Mouse (Mus musculus): Measurements from ENCODE around the gene Ndufaf3.
"Not testable (repeated sequence)": the region's sequence is repeated elsewhere in the genome, so short reads cannot be mapped to it uniquely, and the experiment has no call there.

Gene Ndufaf3

DNA sequence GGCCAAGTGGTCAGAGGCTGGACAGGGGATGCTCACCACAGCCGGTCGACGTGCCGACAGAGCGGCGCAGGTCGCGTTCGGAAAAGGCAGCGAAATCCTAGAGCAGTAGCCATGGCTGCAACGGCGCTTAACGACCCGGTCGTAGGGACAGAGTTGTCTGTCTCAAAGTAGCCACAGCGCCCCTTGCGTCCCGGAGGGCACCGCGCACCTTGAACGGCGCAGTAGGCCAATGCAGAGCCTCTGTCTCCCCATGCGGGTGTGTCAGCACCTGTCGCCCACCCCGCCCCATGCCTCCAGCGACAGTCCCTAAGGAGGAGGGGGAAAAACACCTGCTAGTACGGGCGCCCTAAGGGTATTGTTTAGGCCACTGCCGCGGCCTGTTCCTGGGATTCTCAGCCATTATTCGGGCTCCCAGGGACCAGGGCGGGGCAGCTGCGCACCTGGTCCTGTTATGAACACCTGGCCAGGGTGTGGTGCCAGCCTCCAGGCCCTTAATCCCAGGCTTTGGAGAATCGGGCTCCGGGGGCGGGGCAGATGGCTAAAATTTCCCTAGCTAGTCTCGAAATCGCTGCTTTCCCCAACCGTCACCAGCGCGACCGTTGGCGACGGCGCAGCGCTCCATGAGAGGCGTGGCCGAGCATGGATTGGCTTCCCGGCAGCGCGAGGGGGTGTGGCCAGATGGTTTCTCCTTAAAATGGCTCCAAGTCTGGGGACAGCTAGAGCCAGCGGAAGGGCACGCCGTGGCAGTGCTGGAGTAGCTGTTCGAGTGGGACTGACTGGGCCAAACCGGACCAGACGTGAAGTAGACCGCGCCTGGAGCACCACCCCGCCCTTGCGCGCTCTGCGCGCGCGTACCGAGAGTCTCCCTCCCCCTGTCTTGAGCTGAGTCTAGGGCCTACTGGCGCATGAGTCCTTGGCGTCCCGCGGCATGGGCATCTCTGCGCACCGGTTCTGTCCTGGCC lies at the start of gene Ndufaf3:
TSS of gene Ndufaf3 (minus strand) at position 620 of the 962 bp plus-strand sequence.
- DNase-seq: peak; percentile 98

DNA sequence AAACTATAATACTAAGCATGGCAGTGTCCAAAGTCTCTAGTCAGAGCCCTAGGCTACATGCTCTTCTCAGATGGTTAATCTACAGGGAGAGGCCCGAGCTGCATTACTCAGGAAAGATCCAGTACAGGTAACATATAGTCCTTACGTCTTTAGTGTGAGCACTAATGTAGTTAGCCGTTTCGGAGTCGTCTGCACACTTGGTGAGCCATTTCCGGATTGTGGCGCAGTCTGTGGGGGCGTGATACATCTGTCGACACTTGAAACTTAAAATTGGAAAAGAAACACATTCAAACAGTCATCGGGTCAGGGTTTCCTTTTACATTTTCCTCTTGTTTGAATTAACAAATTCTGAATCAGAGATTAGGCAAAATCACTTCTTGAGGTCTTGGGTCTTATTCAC lies 44.3 kb upstream of the Ndufaf3 start:
- DNase-seq: no peak

DNA sequence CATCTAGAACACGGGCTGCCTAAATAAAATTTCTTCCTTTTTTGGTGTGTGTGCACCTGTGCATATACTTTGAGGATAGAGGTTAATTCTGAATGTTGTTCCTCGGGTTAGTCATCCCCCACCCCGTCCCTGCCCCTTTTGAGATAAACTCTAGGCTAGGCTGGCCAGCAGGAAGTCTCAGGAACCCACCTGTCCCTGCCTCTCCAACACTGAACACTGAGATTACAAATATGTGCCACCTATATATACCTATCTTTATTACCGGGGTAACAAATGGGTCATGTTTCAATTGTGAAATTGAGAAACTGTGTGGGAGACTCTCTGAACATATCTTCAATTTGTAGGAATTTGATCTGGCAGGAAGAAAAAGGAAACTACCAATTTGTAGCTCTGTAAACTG lies 41.7 kb upstream of the Ndufaf3 start:
- no peak for DNase-seq

DNA sequence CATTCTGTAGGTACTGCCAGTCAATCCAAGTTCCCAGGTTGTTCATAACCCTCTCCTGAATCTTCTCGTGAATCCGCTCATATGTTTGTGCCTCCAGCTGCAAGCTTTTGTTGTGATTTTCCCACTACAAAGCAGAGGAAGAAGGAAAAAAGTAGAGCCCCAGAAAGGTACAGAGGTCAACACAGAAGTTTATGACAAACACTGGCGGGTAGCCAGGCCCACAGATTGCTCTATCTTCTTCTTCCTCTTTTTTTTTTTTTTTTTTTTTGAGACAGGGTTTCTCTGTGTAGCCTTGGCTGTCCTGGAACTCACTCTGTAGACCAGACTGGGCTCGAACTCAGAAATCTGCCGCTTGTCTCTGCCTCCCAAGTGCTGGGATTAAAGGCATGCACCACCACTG lies 40.7 kb upstream of the Ndufaf3 start:
- not testable (repeated sequence) for DNase-seq

DNA sequence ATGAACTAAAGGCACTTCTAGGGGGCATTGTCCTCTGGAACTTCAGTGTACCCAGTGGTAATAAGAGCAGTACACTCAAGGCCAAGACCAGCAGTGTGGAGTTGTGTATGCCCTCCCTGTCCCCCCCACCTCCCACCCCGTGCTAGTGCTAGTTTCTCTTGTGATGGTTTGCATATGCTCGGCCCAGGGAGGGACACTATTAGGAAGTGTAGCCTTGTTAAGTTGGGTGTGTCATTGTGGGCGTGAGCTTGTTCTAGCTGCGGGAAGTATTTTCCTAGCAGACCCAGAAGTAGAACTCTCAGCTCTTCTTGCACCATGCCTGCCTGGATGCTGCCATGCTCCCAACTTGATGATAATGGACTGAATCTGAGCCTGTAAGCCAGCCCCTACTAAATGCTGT lies 34.8 kb upstream of the Ndufaf3 start:
- DNase-seq: no peak

DNA sequence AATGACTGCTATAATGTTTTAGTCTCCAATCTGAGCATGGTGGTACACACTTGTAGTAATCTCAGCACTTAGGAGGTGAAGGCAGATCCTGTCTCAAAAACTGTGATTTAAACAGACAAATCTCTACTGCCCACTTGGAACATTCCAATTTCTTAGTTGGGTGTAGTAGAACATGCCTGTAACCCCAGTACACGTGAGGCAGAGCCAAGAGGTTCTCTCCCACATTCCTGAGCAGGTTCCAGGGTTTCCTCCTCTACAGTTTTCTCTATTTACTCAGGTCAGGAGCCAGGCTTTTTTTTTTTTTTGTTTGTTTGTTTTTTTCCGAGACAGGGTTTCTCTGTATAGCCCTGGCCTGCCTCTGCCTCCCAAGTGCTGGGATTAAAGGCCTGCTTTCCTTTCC lies 32.8 kb upstream of the Ndufaf3 start:
- no peak for DNase-seq

DNA sequence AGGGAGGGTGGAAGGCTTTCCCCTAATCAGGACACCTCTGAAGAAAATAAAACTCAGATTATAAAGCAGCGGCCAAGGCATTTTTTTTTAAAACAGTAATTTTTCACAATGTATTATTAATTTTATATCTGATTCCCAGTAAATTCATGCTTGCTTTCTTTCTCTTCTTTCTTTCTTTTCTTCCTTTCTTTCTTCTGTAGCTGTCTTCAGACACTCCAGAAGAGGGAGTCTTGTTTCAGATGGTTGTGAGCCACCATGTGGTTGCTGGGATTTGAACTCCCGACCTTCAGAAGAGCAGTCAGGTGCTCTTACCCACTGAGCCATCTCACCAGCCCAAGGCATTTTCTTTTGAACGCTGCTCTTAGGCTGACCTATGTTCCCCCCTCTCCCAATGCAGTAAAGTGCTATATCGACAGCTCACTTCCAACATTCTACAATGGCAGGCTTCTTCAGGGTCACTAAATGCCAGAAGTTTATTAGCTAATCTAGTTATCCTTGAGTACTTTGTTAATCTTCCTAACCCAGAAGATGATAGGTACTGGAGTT lies 31.9 kb upstream of the Ndufaf3 start:
- no peak for DNase-seq

DNA sequence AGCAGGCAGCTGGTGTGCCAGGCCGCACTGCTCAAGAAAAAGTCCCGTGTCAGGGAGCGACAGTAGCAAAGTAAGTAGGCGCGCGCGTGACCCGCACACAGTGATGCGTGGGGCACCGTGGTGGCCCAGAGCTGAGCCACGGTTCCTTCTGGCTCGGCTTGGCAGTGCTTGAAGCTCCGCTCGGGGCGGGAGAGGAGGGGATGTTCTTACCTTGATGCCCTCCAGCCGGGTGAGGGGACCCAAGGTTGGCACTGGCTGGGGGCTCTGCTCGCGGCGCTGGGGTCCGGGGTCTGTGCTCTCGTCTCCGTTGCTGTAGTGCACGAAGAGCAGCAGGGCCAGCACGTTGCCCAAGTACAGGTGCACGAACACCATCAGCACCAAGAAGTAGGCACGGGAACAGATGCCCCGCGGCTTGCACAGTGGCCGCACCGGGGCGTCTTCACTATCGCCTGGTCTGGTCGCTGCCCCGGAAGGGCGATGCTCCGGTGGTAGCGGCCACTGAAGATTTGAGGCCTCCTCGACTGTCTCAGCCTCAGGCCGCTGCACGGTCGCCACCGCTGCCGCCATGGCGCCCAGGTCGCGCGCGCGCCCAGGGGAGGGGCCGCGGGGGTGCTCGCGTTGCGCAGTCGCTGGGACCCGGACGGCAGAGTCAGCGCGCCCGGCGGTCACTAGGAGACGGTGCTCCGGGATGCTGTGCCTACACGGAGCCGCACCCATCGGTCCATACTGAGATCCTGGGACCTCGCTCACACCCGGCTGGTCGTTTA lies 29.9 kb upstream of the Ndufaf3 start, which contains the start of gene P4htm:
TSS of gene P4htm (minus strand) at position 670 of the 767 bp plus-strand sequence.
- peak; percentile 64 for DNase-seq

DNA sequence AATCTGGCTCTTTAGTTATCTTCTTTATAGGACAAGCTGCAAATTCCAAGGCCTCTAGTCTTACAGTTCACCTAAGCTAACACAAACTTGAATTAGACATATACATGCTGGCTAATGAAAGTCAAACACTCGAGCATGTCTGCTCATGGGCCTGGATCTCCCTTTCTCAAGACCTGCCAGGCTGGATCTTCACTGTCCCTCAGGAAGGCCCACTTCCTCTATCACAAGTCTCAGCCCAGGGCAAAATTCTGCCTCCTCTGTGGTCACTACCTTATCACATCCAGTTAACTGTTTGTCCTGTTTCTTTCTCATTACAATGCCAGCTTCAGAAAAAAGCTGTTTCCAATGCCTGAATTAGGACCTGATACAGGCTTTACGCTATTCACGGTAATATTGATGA lies 27.1 kb upstream of the Ndufaf3 start:
- no peak for DNase-seq

DNA sequence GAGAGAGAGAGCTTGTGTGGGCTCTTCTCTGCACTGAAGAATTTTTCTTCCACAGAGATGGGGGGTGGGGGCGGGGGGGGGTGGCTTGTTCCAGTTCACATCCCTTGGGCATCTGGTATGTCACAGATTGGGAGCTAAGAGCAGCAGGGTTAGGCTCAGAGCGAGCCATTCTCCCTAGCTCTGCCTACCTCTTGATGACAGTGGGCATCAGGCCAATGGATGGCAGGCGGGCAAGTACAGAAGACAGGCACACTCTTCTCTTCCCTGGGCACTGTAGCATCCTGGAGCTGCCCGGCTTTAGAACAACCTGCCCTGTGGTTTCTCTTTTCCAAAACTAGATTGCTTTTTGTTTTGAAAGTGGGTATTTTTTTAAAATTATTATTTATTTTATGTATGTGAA lies 24.2 kb upstream of the Ndufaf3 start:
- no peak for DNase-seq

DNA sequence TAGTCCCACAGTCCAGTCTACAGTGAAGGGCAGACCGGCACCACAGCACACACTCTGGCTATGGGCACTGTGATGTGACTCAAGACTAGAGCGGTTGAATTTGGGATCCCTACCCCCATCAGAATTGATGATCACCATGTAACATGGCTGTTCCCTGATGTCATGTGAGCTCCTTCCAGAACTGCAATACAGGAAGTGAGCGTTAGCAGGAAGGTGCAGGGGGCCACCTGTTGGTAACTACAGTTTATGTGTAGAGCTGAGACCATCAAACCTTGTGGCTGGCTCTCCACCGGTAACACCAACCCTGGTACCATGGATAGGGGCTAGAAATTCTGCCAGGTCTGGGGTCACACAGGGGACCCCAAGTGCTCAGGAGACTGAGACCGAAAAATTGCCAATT lies 22.0 kb upstream of the Ndufaf3 start:
- no peak for DNase-seq

DNA sequence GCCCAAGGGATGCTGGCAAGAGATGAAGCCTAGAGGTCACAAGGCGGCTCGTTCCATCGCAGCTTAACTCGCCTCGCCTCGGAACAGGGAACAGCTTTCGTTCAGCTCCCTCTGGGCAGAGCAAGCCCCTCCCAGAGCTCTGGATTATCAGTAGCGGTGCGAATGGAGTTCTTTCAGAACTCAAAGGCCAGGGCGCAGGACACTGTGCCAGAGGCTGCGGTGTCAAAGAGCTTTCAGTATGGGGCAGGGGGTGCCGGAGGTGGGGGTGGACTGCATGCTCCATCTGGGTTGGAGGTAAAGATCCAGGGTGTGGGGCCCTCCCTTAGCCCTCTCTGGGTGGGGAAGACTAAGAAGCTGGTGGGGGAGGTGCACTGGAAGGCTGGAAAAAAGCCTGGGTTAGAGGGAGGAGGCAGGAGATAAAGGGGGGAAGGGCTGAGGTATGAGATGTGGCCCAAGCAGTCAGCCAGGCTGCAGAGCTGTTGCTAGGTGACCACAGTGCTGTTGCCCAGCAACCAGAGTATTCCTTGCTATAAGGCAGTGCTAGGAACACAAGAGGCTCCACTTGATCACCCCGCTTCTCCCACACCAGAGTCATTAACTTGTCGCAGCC lies 20.4 kb upstream of the Ndufaf3 start:
- peak; percentile 21 for DNase-seq

DNA sequence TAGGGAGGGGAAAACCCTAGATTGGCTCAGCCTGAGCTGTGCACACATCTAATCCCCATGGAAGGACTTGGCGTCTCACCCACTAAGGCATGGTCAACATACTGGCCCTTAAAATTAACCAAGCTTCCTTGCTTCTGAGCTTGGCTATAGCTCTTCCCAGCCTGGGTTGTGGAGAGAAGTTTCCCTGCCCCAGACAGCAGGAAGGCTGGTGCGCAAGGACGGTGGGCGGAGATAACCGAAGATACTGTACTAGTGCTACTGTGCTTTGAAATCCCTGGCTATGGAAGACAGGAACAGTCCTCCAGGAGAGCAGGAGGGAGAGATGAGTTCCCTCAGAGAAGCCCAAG lies 12.1 kb upstream of the Ndufaf3 start:
- no peak for DNase-seq

DNA sequence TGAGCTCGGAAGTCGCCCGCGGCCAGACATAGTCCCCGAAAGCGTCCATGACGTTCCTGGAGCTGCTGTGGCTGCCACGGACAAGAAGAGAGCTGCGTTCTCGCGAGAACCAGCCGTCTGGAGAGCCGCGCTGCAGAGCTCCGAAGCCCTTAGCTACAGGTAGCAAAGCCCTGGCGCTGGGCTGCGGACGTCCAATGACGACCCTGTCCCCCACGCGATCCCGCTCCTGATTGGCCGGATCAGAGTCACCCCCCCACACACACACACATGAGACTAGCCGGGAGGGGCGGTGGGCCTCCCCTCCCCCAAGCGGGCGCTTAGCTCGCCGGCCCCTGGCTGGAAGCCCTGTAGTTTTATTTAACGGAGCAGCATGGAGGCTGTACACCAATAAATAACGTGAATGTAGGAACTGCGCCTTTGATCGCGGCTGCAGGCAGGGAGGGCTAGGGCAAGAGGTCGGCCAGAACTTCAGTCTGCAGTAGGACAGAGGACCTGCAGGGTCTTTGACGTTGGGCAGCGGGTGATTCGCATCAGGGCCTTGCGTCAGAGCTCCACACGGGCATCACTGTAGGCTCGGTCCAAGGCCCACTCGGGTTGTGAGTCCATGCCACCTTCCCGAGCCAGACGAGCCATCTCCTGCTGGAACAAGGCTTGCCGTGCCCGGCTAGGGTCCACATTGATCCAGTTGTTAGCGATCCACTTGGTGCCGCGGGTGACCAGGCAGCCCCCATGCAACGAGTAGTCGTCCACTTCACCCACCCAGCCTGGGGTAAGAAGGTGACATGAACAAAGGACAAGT lies 11.5 kb upstream of the Ndufaf3 start, which contains the start of gene Wdr6:
TSS of gene Wdr6 (minus strand) at position 195 of the 799 bp plus-strand sequence.
- DNase-seq: peak; percentile 89

DNA sequence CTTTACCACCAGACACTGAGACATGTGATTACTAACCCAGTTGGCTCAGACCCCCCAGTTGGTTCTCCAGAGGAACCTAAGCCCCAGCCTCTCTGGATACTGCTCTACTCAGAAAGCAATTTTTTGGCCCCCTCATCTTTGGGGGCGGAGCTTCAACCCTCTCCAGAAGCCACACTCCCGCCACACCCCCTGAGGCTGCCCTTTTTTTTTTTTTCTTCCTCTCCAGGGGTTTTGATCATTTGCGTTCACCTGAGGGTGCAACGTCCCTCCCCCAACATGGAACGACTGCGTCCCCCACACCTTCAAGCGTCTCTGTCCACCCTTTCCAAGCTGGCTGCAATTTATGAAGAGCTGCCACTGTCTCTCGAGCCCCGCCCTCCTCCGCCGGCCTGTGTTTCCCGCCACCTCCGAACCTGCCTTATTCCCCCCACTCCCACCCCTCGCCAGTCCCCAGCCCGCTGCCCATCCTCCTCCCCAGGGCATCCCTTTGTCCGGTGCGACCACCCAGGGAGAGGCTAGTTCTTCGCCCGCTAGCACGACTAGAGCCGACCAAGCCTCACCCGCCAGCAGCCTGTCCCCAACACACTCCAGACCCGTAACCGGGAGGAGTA lies 10.8 kb upstream of the Ndufaf3 start:
- peak; percentile 27 for DNase-seq

DNA sequence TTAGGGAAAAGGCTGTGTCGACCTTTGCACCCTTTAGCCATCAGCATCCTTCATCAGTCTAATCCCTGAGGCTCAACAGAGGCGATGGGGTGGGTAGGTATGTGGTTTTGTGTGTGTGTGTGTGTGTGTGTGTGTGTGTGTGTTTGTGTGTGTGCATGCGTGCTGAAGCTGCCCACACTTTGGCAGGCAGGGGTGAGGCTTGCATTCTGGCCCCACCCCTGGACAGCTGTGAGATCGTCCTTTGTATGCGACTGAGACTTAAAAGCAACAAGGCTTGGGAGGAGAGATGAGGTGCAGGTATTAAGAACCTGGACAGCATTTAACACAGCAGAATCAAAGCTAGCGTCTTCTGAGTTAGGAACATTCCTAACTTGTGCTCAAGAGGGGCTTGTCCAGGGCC lies 9.8 kb upstream of the Ndufaf3 start:
- no peak for DNase-seq

DNA sequence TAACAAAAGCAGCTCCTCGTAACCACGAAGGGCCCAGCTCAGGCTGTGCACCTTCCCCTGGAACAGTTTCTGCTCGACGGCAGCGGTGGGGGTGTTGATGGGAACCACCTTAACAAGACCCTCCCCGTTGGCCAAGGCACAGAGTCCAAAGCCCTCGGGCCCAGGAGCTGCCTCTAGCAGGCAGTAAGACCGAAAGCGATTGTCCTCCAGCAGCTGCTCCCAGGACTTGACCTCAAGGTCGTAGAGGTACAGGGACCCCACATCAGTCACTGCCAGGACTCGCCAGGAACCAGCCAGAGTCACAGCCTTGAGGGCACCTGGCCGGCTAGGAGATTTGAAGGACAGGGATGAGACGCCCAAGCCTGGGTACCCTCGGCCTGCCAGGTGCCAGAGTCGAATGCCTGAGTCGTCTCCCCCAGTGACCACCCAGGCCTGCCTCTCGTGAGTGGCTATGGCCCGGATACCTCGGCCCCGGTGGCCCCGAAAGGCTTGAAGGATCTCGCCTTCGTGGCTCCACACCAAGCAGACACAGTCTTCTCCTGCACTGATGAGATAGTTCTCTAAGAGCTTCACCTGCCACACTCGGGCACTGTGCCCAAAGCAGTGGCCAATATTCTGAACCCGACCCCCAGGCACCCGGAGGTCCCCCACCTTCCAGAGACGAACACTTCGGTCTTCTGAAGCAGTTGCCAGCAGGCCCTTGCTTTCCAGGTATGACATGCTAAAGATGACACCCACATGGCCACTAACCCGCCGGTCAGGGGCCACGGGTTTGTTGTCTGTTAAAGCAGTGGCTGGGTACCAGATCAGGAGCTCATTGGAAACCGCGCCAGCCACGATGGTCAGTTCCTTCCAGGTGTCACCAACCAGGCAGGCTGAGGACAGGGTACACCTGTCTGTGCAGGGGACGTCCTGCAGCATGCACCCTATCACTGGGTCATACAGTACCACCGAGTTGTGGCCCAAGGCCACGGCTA lies 8.4 kb upstream of the Ndufaf3 start:
- no peak for DNase-seq

DNA sequence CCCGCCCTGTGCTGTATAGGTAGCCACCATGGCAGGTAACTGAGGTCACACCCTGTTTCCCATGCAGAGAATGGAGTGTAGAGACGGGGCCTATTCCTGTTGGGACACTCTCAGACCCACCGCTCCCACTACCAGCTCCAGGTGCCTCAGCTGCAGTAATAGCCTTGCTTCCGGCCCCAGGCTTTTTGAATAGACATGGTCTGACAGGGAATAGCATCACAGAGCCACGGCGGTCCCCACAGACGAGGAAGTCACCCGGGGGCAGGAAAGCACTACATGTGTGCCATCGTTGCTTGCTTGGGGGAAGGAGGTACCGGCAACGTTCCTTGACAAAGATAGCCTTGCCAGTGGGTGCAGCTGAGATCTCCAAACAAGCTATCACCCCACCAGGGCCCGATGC lies 7.7 kb upstream of the Ndufaf3 start:
- DNase-seq: no peak

DNA sequence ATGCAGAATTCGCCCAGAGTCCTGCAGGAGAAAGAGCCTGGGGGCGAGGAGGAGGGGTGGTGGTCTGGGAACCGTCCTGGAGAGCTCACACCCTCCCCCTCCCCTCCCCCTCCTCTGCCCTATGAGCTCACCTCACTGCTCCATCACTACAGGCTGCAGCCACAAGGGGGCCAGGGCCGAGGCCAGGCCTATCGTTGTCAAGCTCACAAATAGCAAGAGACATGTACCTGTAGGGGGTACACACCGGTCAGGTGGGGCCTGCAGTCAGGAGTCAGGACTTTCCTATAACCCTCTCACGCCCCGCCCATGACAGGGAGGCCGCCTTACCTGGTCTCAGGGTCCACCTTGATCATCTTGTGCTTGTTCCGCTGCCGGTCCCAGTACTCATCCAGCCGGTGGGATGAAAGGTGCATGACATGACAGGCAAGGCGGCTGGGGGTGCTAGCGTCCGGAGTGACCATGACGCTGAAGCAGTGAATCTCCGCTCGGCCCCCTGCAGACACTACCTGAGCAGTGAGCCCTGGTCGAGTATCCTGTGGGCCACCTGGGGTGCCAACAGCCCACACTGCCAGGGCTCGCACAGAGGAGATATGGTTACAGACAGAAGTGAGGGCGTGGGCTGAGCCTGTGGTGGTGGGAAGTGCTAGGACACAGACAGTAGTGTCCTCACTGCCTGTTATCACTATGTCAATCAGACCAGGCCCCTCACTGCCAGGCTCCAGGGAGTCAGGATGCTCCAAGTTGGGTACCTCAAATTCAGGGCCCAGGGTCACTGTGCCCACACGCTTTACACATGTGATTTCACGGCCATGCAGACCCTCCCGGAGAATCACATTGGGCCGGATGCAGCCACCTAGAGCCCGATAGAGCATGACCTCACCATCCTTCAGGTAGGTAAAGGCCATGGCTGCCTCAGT lies 6.8 kb upstream of the Ndufaf3 start:
- DNase-seq: peak; percentile 52

Data from kidney, adult 18-20 months (tissue).